Mouse (Mus musculus) limb, embryonic 15.5 days (tissue): ENCODE data around the gene Serpina5. TPM values are rescaled to one million over a fixed set of nuclear protein-coding genes. Genes with fewer than 3 reads are reported as not detected.

ENCODE experiments used
- ATAC-seq: fragments of 200-750 bp; cut with Nextera tagmentation; 2 replicates; pipeline ENCODE4 v1.8.0; 2017; ENCODE audit warnings: low read depth, moderate TSS enrichment; ENCODE audit not compliant: insufficient number of reproducible peaks, low FRiP score, low TSS enrichment
- H3K27ac ChIP-seq: fragments of 300-500 bp; sonication (generic); 2 replicates; pipeline ENCODE4 v1.5.1; 2015; ENCODE audit warnings: moderate library complexity, mild to moderate bottlenecking, inconsistent platforms
- H3K27me3 ChIP-seq: fragments of 300-500 bp; sonication (generic); 2 replicates; pipeline ENCODE4 v1.6.1; 2015; ENCODE audit warnings: inconsistent platforms
- H3K36me3 ChIP-seq: fragments of 300-500 bp; sonication (generic); 2 replicates; pipeline ENCODE4 v1.6.1; 2015; ENCODE audit warnings: inconsistent platforms
- H3K4me1 ChIP-seq: fragments of 300-500 bp; sonication (generic); 2 replicates; pipeline ENCODE4 v1.6.1; 2015; ENCODE audit warnings: inconsistent platforms
- H3K4me2 ChIP-seq: fragments of 300-500 bp; sonication (generic); 2 replicates; pipeline ENCODE4 v1.6.1; 2015; ENCODE audit warnings: mild to moderate bottlenecking, inconsistent platforms
- H3K4me3 ChIP-seq: fragments of 300-500 bp; sonication (generic); 2 replicates; pipeline ENCODE4 v1.5.1; 2015; ENCODE audit warnings: mild to moderate bottlenecking, inconsistent platforms
- H3K9ac ChIP-seq: fragments of 300-500 bp; sonication (generic); 2 replicates; pipeline ENCODE4 v1.6.1; 2015; ENCODE audit warnings: inconsistent platforms
- H3K9me3 ChIP-seq: fragments of 300-500 bp; sonication (generic); 2 replicates; pipeline ENCODE4 v1.6.1; 2016; ENCODE audit warnings: inconsistent platforms
- WGBS: fragments of 180-500 bp; shearing (Covaris S2); methylation state at CpG from one replicate; pipeline ENCODE4 v1.1.7; 2015; 5-methylcytosine and 5-hydroxymethylcytosine counted together
- polyA plus RNA-seq: library from polyadenylated mRNA; unstranded; fragments of >200 nt; fragmentation: Nextera tagmentation; extraction: Ambion mirVana; gene quantifications from 2 replicates; pipeline ENCODE4 v1.2.1, GENCODE M21; 2015

Serpina5 gene
- polyA plus RNA-seq, 1 experiment from 2014 or later: not detected

- Histone ChIP-seq H3K9ac (no peak overlapping the region), H3K27ac (no peak overlapping the region), H3K4me2 (no peak overlapping the region), H3K4me3 (no peak overlapping the region), H3K9me3 (no peaks in the 10 kb centered on the region), H3K36me3 (no peaks in the 10 kb centered on the region), H3K4me1 (no peaks in the 10 kb centered on the region), H3K27me3 (no peaks in the 10 kb centered on the region)
- ATAC-seq: no peak
- 78% methylated on average over 2 of the region's 2 CpGs for WGBS
Measured at GRCm38 (mm10) chr12:104138216-104138615, 37.3 kb downstream of the Serpina5 start.

GRCm38 (mm10) chr12:104140543-104141103 lies 39.7 kb downstream of the Serpina5 start:
- H3K36me3 ChIP-seq: no peaks in the 10 kb centered on the region
- no peaks in the 10 kb centered on the region for H3K4me1 ChIP-seq
- no peak overlapping the region for H3K4me3 ChIP-seq
- H3K27me3 ChIP-seq: no peaks in the 10 kb centered on the region
- H3K4me2 ChIP-seq: no peak overlapping the region
- no peaks in the 10 kb centered on the region for H3K9me3 ChIP-seq
- ATAC-seq: no peak
- WGBS: 87% methylated on average over 4 of the region's 4 CpGs
- no peak overlapping the region for H3K9ac ChIP-seq
- no peak overlapping the region for H3K27ac ChIP-seq

DNA sequence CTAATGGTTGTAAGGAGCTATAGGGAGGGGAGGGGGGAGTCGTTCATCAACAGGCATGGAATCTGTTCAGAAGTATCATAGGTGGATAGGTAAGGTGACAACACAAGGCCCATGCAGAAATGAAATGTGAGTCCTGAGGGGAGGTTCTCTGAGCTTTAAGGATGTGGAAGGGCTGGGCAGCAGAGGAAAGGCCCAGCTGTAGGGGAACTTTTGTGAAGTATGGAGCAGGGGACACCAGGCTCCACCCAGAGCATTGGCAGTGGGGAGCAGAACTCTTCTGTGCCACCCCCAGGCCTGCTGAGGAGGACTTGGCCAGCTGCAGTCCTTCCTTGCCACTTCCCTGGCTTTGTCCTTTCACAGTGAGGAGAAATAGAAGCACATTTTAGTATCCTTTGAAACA lies 40.6 kb downstream of the Serpina5 start:
- H3K27me3 ChIP-seq: no peaks in the 10 kb centered on the region
- no peaks in the 10 kb centered on the region for H3K36me3 ChIP-seq
- no peak for ATAC-seq
- no peaks in the 10 kb centered on the region for H3K9me3 ChIP-seq
- no peaks in the 10 kb centered on the region for H3K4me1 ChIP-seq
- no peak overlapping the region for H3K27ac ChIP-seq
- no peak overlapping the region for H3K9ac ChIP-seq
- no peak overlapping the region for H3K4me3 ChIP-seq
- 79% methylated on average over 1 of the region's 1 CpGs for WGBS
- H3K4me2 ChIP-seq: no peak overlapping the region

DNA sequence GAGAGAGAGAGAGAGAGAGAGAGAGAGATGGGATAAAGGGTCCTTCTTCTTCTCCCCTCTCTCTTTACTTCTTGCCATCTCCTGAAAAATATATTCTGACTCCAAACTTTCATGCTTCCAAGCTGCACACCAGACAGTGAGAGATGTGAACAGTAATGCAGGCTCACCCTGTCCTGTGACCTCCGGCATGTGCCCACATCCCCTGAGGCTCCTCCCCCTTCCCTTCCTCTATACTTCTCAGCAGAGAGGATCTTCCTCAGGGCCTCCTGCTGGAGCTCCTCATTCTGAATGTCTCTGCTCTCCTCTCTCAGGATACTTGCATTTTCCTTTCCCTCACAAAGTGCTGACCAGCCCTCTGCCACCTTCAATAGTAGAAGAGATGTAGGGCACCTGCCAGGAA lies 41.5 kb downstream of the Serpina5 start:
- no peaks in the 10 kb centered on the region for H3K36me3 ChIP-seq
- no peak overlapping the region for H3K9ac ChIP-seq
- no peaks in the 10 kb centered on the region for H3K27me3 ChIP-seq
- H3K27ac ChIP-seq: no peak overlapping the region
- ATAC-seq: no peak
- no peak overlapping the region for H3K4me3 ChIP-seq
- WGBS: 53% methylated on average over 1 of the region's 1 CpGs
- no peak overlapping the region for H3K4me2 ChIP-seq
- H3K9me3 ChIP-seq: no peaks in the 10 kb centered on the region
- no peaks in the 10 kb centered on the region for H3K4me1 ChIP-seq

DNA sequence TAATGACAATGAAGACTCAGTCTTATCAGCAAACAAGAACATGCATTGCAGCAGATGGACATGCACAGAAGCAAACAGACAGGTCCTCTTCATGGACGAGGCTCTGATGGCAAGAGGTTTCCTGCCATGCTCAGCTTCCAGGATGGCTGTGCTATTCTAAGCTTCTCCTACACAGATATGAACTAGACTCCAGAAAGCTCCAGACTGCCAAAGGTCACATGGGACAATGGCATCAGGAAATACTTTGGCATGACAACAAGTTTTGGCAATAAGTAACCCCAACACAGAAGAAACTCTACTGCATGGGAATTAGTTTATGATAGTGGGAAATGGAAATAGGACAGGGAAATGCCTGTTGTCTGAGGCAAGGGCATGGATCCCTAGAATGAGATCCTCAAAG lies 42.4 kb downstream of the Serpina5 start:
- Histone ChIP-seq H3K4me2 (no peak overlapping the region), H3K27ac (no peak overlapping the region), H3K4me1 (no peaks in the 10 kb centered on the region), H3K4me3 (no peak overlapping the region), H3K9ac (no peak overlapping the region), H3K27me3 (no peaks in the 10 kb centered on the region), H3K36me3 (no peaks in the 10 kb centered on the region), H3K9me3 (no peaks in the 10 kb centered on the region)
- ATAC-seq: no peak
- 68% methylated on average over 1 of the region's 1 CpGs for WGBS

DNA sequence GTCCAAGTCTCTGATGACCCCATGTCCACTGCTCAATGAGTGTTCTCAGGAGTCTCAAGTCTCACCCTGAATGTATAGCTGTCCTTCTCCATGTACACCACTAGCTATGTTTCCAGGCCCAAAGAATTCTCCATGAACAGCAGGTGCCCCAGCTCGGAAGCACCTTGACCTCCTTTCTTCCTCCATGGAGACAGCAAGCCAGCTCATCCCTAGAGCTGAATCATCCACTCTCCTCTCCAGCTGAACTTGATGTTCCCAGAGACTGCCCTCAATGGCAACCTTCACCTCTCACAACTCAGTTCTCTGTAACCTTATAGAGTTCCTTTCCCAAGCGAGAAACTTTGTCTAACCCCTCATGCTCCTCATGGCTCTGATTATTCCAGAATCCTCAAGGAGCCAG lies 44.7 kb downstream of the Serpina5 start:
- H3K27me3 ChIP-seq: no peaks in the 10 kb centered on the region
- no peak overlapping the region for H3K4me2 ChIP-seq
- H3K36me3 ChIP-seq: no peaks in the 10 kb centered on the region
- ATAC-seq: no peak
- H3K27ac ChIP-seq: no peak overlapping the region
- WGBS: 87% methylated on average over 2 of the region's 2 CpGs
- H3K9ac ChIP-seq: no peak overlapping the region
- H3K4me1 ChIP-seq: no peaks in the 10 kb centered on the region
- H3K4me3 ChIP-seq: no peak overlapping the region
- H3K9me3 ChIP-seq: no peaks in the 10 kb centered on the region

DNA sequence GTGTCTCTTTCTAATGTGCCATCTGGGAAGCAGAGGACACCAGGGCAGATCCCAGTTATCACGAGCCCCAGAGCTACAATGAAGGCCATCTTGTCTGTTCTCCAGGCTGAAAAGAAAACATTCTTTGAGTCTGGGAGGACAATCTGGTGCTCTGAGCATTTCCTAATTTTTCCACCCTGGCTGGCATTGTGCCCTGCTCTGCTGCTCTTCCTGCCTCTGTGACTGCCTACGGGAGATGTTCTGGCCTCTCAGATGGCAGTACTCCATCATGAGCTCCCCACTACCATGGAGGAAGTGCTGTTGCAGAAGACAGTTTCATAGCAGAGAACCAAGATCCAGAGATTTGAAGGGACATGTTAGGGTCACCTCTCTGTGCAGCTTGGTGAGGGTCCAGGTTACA lies 51.1 kb downstream of the Serpina5 start:
- Histone ChIP-seq H3K4me2 (no peak overlapping the region), H3K4me1 (no peaks in the 10 kb centered on the region), H3K27ac (no peak overlapping the region), H3K4me3 (no peak overlapping the region), H3K36me3 (no peaks in the 10 kb centered on the region), H3K27me3 (no peaks in the 10 kb centered on the region), H3K9me3 (no peaks in the 10 kb centered on the region), H3K9ac (no peak overlapping the region)
- WGBS: 72% methylated on average over 2 of the region's 2 CpGs
- ATAC-seq: no peak

DNA sequence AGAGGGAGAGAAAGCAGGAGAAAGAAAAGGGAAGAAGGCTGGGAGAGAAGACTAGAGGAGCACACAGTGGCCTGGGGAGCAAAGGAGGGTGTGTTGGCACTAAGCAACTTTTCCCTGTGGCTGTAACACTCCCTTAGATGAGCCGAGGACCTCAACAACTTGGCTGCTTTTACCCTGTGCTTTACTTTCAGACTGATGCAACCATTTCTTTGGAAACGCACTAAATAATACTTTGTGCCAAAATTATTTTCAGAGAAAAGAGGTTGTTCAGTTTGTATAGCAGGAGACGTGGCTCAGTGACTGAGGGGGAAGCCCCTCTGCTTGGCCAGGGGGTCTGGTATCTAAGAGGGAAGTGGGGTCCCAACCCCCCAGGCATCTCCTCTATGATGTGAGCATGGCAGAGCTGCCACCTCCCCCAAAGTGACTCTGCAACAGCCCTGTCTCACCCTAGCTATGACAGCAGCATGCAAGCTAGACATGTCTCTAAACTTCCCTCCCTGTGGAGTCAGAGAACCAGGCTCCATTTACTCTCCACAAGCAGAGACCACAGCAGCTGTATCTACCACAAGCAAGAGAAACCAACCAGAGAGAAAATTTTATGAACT lies 52.2 kb downstream of the Serpina5 start:
- Histone ChIP-seq H3K4me2 (no peak overlapping the region), H3K9ac (no peak overlapping the region), H3K36me3 (no peaks in the 10 kb centered on the region), H3K9me3 (no peaks in the 10 kb centered on the region), H3K4me3 (no peak overlapping the region), H3K27ac (no peak overlapping the region), H3K27me3 (no peaks in the 10 kb centered on the region), H3K4me1 (no peaks in the 10 kb centered on the region)
- ATAC-seq: no peak; the same call in 1 of the 2 replicates
- WGBS: 71% methylated on average over 3 of the region's 3 CpGs

GRCm38 (mm10) chr12:104153656-104154055 lies 52.7 kb downstream of the Serpina5 start, which contains the start of gene Serpina3c:
Gene Serpina3c, minus strand, starts transcription at chr12:104153870.
- no peak within 1 kb of the TSS for H3K9ac ChIP-seq
- H3K9me3 ChIP-seq: no peaks in the 10 kb centered on the region
- no peak within 1 kb of the TSS for H3K4me3 ChIP-seq
- no peak for ATAC-seq
- 82% methylated on average over 2 of the region's 2 CpGs for WGBS
- H3K27me3 ChIP-seq: no peaks in the 10 kb centered on the region
- no peaks in the 10 kb centered on the region for H3K4me1 ChIP-seq
- H3K36me3 ChIP-seq: no peaks in the 10 kb centered on the region
- H3K4me2 ChIP-seq: no peak within 1 kb of the TSS
- no peak within 1 kb of the TSS for H3K27ac ChIP-seq

Other genes with a start within 250 kb of the Serpina5 start
- 0.31 and 1.9 TPM in 2 replicates for gene Serpina1a, start 237.6 kb upstream of the Serpina5 start, polyA plus RNA-seq
- 0.15 and 1.1 TPM in 2 replicates for gene Serpina1c, start 196.2 kb upstream of the Serpina5 start, polyA plus RNA-seq
- gene Serpina1e, start 142.1 kb upstream of the Serpina5 start, polyA plus RNA-seq: 0.12 and 0.82 TPM in 2 replicates
- gene Serpina11, start 111.2 kb upstream of the Serpina5 start, polyA plus RNA-seq: not detected in 2 replicates
- gene Serpina9, start 87.4 kb upstream of the Serpina5 start, polyA plus RNA-seq: 0.24 and 0.51 TPM in 2 replicates
- 0.31 and 1.4 TPM in 2 replicates for gene Serpina12, start 56.7 kb upstream of the Serpina5 start, polyA plus RNA-seq
- not detected in 2 replicates for gene Serpina3a, start 11.6 kb downstream of the Serpina5 start, polyA plus RNA-seq
- gene Serpina3b, start 26.9 kb downstream of the Serpina5 start, polyA plus RNA-seq: 0.27 and 0.35 TPM in 2 replicates
- gene Serpina3c, start 52.8 kb downstream of the Serpina5 start, polyA plus RNA-seq: 0.09 TPM in 1 of 2 replicates, not detected in the other
- gene Serpina3f, start 113.4 kb downstream of the Serpina5 start, polyA plus RNA-seq: not detected in 2 replicates
- gene Serpina3g, start 135.1 kb downstream of the Serpina5 start, polyA plus RNA-seq: 0.65 and 0.98 TPM in 2 replicates
- 1.1 and 2.9 TPM in 2 replicates for gene Serpina3i, start 162.0 kb downstream of the Serpina5 start, polyA plus RNA-seq
- 3.6 and 6.2 TPM in 2 replicates for gene Serpina3j, start 213.4 kb downstream of the Serpina5 start, polyA plus RNA-seq
- gene Serpina3k, start 237.4 kb downstream of the Serpina5 start, polyA plus RNA-seq: not detected in 2 replicates
- not detected in 2 replicates for gene Serpina3m, start 237.4 kb downstream of the Serpina5 start, polyA plus RNA-seq